ENCODE assay signal across 22 mouse cellular contexts in the genomic region with DNA sequence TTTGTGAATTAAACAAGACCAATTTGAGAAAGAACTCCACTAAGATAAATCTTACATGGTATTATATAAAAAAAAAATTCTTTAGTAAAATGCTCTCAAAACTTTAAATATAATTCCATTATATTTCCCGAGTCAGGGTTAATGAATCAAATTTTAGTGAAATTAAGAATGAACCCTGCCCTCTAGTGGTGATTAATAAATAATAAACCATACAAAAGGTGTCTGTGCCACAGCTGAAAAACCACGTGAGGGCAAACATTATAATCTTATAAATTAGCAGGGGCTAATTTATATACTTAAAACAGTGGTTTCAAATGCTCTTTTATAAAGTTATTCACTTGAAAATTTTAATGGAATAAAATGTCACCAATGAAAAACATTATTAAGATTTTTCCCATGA.
A peak's percentile ranks its signal among the peaks of the same experiment; 100 is the strongest.
DNase-seq lines count a peak whose midpoint lies in the region; ATAC-seq and TF ChIP-seq lines count a peak whose summit lies in the region.
"Had no signal": no experiment of that assay in that cellular context is flagged by ENCODE, and none has a peak within 500 bp of the region (broad histone marks: within the 10 kb centered on the region; RNA-seq: fewer than 3 reads in every experiment).

No protein-coding gene starts in this region.

- H3K4me2 ChIP-seq in lung, embryonic 14.5 days: no peak overlapping the region
- H3K4me2 ChIP-seq: heart, embryonic 11.5 days; liver, embryonic 11.5 days; midbrain, embryonic 12.5 days had no signal

- H3K27ac ChIP-seq in heart, adult 2 months: no peak overlapping the region
- H3K27ac ChIP-seq in heart, embryonic 10.5 days: no peak overlapping the region
- no peak overlapping the region for H3K27ac ChIP-seq in lung, embryonic 14.5 days (ENCODE audit: low read depth)
- H3K27ac ChIP-seq: macrophage; midbrain, embryonic 12.5 days had no signal

- H3K9ac ChIP-seq in heart, adult 2 months (ENCODE audit: low read depth, low read length): no peak overlapping the region
- H3K9ac ChIP-seq in lung, embryonic 14.5 days: no peak overlapping the region
- H3K9ac ChIP-seq: midbrain, embryonic 12.5 days had no signal

- H3K79me2 ChIP-seq in heart, adult 2 months (replicated peaks; ENCODE audit: control insufficient read depth, insufficient read depth, low read length): no peaks in the 10 kb centered on the region

- TF ChIP-seq CTCF in heart, adult 2 months (IDR thresholded peaks at IDR 0.05): peak; percentile 42
- TF ChIP-seq CTCF in lung, embryonic 14.5 days (IDR thresholded peaks at IDR 0.05; ENCODE audit: low read depth): 0 out of 2 replicates have a peak, but pooled peaks have one; percentile 4

- TF ChIP-seq EP300 in heart, adult 2 months (IDR thresholded peaks at IDR 0.05; ENCODE audit: insufficient read depth, low read depth, low read length): no peak

- ATAC-seq in lung, embryonic 14.5 days (ENCODE audit: insufficient read depth): no peak
- ATAC-seq in inflammation-experienced regulatory T-cells, adult 6 months: no peak
- ATAC-seq: activated CD4-positive, CD25-positive, alpha-beta regulatory T cell, adult 4 months had no signal

- no peaks in the 10 kb centered on the region for H3K9me3 ChIP-seq in heart, embryonic 10.5 days
- H3K9me3 ChIP-seq in lung, embryonic 14.5 days (ENCODE audit: low read depth, low read length): no peaks in the 10 kb centered on the region
- H3K9me3 ChIP-seq: midbrain, embryonic 12.5 days had no signal

- intact Hi-C loops in heart, adult 2 months (cut with DNase I): no loop called here

- no peaks in the 10 kb centered on the region for H3K4me1 ChIP-seq in heart, adult 2 months (ENCODE audit: control insufficient read depth, insufficient read depth, low read length)
- H3K4me1 ChIP-seq in heart, embryonic 10.5 days: no peaks in the 10 kb centered on the region
- no peaks in the 10 kb centered on the region for H3K4me1 ChIP-seq in lung, embryonic 14.5 days (ENCODE audit: insufficient read depth)
- H3K4me1 ChIP-seq: midbrain, embryonic 12.5 days had no signal

- 28% methylated on average over 2 of the region's 2 CpGs for WGBS in heart, adult 2 months
- WGBS in heart, embryonic 10.5 days: 56% methylated on average over 2 of the region's 2 CpGs
- 23% methylated on average over 2 of the region's 2 CpGs for WGBS in lung, embryonic 14.5 days

- H3K36me3 ChIP-seq in heart, adult 2 months (ENCODE audit: control insufficient read depth, insufficient read depth, low read length): no peaks in the 10 kb centered on the region
- no peaks in the 10 kb centered on the region for H3K36me3 ChIP-seq in heart, embryonic 10.5 days
- no peaks in the 10 kb centered on the region for H3K36me3 ChIP-seq in lung, embryonic 14.5 days (ENCODE audit: insufficient read depth)
- H3K36me3 ChIP-seq: midbrain, embryonic 12.5 days had no signal

- no peak overlapping the region for H3K4me3 ChIP-seq in heart, adult 2 months
- no peak overlapping the region for H3K4me3 ChIP-seq in heart, embryonic 10.5 days
- no peak overlapping the region for H3K4me3 ChIP-seq in lung, embryonic 14.5 days (ENCODE audit: low read depth, low read length)
- H3K4me3 ChIP-seq: erythroblast, embryonic 14.5 days; midbrain, embryonic 12.5 days had no signal

- TF ChIP-seq POLR2A in heart, adult 2 months (IDR thresholded peaks at IDR 0.05; ENCODE audit: insufficient read depth, low read depth, low read length): no peak

- no peaks in the 10 kb centered on the region for H3K27me3 ChIP-seq in heart, adult 2 months (ENCODE audit: control insufficient read depth, insufficient read depth, low read length)
- no peaks in the 10 kb centered on the region for H3K27me3 ChIP-seq in heart, embryonic 10.5 days (ENCODE audit: insufficient read depth, poor library complexity, severe bottlenecking)
- no peaks in the 10 kb centered on the region for H3K27me3 ChIP-seq in lung, embryonic 14.5 days (ENCODE audit: insufficient read depth, low read length)
- H3K27me3 ChIP-seq: CH12.LX; midbrain, embryonic 12.5 days had no signal

- DNase-seq in heart, adult 2 months: no peak
- DNase-seq in heart, embryonic 10.5 days (ENCODE audit: low spot score): no peak
- peak; percentile 49 for DNase-seq in lung, embryonic 14.5 days
- DNase-seq in lung, postnatal 4 days: no peak
- peak; percentile 9 for DNase-seq in Muller cell, postnatal 12 days (ENCODE audit: inconsistent ontology term)
- peak; percentile 3 for DNase-seq in retina, postnatal 1 day
- DNase-seq: adrenal gland, postnatal 25 days; cerebellum, adult 2 months; gastrocnemius, postnatal 14 days; heart, postnatal 14 days; kidney, adult 9 months; kidney, postnatal 4 days; lung, adult 2 months; thymus, postnatal 25 days had no signal

Comparison
In these comparisons a context has a peak if more than half of its experiments do, and no peak if none do; other contexts are left out.
1. DNase-seq: peak in lung, embryonic 14.5 days (single experiment), Muller cell, postnatal 12 days (single experiment) and retina, postnatal 1 day (single experiment); none in heart, adult 2 months (0 of 2), heart, embryonic 10.5 days (single experiment) and lung, postnatal 4 days (0 of 2).